Mouse (Mus musculus): Measurements from ENCODE around the gene 4932438A13Rik.

DNA sequence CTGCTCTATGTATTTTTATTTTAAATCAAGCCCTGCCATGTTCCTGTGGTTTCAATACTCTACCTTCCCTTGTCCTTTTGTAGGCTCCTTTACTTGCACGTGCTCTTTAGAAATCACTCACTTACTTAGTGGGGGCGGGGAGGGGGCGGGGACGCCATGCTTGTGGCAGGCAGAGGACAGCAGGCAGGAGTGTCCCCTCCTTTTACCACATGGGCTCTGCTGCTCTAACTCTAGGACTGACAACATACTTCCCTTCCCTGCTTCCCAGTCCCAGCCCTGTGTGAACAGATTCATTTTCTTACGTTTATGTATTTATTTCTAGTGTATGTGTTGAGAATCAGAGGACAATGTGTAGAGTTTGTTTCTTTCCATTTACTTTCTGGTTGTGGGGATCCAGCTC, 78.7 kb downstream of the 4932438A13Rik start:
- TF ChIP-seq CTCF (IDR thresholded peaks at IDR 0.05) = no peak
- no peak for TF ChIP-seq EP300 (IDR thresholded peaks at IDR 0.05)

Measured in lung, postnatal 0 days (tissue).